Mouse (Mus musculus) ovary, postnatal 36 days (tissue): ENCODE results near the gene Rrh.

Source experiments
- DNase-seq: peaks from one replicate; pipeline ENCODE4 v3.0.0; 2022; ENCODE audit warnings: low spot score, mixed read lengths

Rrh gene

GRCm38 (mm10) chr3:129822206-129822775 is at the start of gene Rrh:
Gene Rrh, minus strand, starts transcription at chr3:129822587.
- DNase-seq = no peak

DNA sequence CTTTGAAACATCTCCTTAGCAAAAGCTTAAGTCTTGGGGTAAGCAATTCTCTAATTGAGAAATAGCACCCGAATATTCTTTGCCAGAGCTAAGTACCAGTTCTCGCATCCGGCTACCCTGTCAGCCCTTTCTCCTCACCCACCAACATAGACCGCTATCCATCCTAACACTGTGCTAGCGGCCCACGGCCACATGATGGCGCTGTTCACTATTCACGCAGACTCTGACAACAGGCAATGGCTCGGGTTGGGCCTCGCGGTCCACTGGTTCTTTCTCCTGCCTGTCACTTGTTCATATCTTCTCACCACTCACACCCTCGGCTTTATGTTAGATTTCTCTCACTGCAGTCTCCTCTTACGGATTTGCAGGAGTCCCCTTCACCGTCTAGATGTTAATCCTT is 41.3 kb upstream of the Rrh start:
- peak; percentile 68 for DNase-seq

DNA sequence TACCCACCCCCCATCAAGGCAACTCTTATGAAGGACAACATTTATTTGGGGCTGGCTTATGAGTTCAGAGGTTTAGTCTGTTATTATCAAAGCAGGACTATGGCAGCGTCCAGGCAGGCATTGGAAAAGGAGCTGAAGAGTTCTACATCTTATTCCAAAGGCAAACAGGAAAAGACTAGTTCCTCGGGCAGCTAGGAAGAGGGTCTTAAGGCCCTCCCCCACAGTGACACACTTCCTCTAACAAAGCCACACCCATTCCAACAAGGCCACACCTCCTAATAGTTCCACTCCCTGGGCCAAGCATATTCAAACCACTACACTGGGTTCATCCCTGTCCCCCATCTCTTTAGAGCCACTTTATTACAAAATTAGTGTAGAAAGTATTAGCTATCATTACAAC is 40.2 kb upstream of the Rrh start:
- no peak for DNase-seq

GRCm38 (mm10) chr3:129846846-129847245 is 24.5 kb upstream of the Rrh start:
- DNase-seq = no peak

DNA sequence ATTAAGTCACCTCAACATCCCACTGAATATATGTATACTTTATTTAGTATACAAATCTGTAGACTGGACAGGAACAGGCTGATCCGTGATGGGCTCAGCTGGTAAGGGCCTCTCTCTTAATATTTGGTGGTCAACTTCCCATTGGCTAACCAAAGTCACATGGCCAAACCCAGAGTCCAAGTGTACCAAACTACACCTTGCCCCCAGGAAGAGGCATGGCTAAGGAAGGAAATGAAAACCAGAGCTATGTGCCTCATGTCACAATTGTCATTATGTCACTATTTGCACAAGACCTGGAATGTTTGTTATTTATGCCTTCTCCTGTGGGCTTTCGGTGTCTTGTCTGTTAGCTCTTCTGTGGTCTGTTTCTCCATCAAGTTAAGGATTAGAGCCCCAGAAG is 23.5 kb upstream of the Rrh start:
- no peak for DNase-seq

- no peak for DNase-seq
These were observed 15.6 kb upstream of the Rrh start for GRCm38 (mm10) chr3:129838017-129838416.

GRCm38 (mm10) chr3:129836965-129837364 is 14.6 kb upstream of the Rrh start:
- no peak for DNase-seq

DNA sequence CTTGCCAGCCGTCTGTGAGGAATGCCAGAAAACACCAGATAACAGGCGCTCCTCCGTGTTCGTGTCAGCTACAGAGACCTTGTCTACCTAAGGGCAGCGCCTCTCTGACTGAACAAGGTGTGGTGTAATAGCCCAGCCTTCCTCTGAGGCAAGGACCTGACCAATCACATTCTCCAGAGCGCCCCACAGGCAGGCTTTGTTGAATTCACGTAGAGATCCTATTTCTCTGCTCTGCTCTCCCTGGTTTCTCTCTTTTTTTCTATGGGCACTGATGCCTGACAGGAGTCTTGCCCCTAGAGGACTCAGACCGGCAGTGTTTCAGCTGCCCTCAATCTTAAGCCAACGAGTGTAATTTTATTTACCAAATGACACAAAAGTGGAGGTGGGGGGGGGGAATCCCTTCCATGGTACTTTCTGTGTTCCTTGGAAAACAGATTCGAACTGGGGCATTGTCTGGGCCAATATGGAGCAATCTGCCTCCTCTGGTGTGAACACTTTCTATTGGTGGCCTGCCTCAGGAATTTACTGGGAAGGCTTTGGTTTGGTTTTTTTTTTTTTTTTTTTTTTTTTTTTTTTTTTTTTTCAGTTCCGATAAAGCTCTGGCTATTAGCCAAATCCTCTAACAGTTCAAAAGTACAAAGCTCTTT is 13.8 kb upstream of the Rrh start:
- DNase-seq = peak; percentile 14

- DNase-seq = no peak
These were observed 13.1 kb upstream of the Rrh start, which contains the start of gene Cfi for GRCm38 (mm10) chr3:129835388-129835934. Gene Cfi, plus strand, starts transcription at chr3:129835884.

DNA sequence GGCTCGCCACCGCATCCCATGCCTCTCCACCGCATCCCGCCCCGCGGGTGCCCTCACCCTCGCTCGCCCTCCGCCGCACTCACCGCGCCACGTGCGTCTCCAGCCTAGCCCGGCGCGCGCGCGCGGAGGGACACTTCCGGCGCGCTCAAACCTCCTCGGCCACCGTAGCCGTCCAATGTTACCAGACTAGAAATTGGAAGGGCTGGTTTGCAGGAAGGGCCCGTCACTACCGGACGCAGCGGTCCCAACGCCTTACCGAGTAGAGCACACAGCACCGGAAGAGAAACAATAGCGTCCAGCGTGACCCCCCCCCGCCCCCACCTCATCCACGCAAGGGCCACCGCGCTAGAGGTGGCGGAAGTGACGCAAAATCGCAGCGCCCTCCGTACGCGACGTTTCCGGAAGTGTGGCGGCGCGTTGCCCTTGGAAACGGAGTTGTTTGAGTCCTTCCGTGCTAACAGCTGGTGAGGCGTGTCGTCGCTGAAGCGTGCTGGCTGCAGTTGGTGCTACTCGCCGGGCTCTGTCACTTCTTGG is 8.7 kb upstream of the Rrh start, which contains the start of gene Gar1:
Gene Gar1 (minus strand): TSS at position 362 of the 534 bp plus-strand sequence.
- DNase-seq = peak; percentile 92

- no peak for DNase-seq
These were observed 8.2 kb upstream of the Rrh start for GRCm38 (mm10) chr3:129830626-129831025.

- no peak for DNase-seq
These were observed 5.3 kb upstream of the Rrh start for GRCm38 (mm10) chr3:129827691-129828090.

GRCm38 (mm10) chr3:129826691-129827090 is 4.3 kb upstream of the Rrh start:
- DNase-seq = no peak

DNA sequence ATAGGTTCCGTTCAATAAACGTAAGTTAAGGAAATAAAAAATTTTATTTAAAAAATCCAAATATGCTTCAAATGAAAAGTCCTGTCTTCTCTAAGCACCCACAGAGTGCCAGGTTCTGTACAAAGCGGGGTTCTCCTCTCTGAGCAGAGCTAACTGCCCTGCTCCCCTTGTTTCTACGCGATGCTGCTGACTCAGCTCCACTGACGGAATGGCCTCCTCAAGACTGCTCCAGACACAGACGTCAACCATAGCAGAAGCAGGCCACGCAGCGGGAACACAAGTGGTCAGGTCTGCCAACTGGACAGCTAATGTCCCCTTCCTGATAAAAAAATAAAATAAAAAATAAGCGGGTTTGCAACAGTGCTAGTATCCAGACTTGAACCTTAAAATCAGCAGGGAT is 2.5 kb upstream of the Rrh start:
- DNase-seq = no peak

DNA sequence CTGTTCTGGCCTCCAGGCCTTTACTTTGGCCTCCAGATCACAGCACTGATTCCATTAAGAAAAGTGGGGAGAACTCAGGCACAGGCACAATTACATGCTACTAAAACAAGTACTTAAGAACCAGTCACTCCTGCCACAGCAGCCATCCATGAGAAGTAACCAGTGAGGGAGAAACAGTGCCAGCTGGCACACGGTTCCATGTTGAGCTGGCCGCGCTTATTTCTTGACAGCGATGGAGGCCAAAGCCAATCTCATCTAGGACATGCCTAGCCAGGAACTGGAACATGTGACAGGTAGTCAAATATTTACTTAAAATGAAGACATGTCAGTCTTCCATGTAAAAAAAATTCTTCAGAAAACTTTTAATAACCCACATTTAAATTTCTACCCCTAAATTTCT is 1.8 kb upstream of the Rrh start:
- DNase-seq = no peak

DNA sequence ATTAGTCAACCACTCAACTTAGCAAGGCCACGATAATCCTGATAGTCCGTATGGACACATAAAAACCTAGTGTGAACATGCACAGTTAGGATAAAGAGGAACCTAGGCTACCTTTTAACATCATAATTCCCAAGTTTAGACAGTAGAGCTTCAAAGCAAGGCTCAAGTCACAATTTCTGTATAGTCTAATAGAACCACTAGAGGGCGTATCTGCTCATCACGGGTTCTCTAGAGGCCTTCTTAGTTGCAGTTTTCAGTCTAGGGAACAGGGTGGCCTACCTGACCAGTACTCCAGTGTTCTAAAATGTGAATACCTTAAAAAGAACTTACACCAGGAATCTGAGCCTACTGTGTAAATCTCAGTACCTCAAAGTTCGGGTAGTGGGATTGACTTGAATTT is 906 bp upstream of the Rrh start:
- no peak for DNase-seq

DNA sequence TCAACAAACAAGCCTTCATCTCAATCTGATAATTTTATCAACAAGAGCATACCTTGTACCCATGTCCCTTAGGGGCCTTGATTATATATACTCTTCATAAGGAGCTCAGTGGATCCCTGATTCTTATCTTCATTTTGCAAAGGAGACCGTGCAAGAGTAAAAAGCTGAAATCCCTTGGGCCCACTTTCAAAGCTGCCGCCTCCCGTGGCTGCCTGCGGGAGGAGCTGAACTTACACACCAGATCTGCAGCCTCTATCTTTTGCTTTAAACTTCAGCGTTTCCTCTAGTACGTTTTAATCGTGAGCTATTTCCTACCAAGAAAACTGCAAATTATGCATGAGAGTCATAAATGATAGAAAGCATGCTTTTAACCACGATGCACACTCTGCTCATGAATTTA is 651 bp downstream of the Rrh start:
- DNase-seq = no peak

DNA sequence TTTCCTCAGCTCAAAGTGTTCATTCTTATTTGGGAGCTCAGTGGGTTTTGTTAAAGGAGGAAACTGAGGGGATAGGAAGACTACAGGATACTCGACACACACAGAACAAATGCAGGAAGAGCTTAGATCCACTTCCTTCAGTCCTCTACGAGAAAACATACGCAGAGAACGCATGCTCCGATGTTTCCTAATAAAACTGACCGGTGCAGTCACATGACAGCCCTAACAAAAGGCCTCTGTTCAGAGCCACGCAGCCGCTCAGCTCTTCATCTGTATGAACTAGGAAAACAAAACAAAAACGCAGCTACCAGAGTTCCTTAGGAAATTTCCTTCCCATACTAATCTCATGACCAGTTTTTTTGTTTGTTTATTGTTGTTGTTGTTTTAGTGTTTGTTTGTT is 1.5 kb downstream of the Rrh start:
- no peak for DNase-seq

DNA sequence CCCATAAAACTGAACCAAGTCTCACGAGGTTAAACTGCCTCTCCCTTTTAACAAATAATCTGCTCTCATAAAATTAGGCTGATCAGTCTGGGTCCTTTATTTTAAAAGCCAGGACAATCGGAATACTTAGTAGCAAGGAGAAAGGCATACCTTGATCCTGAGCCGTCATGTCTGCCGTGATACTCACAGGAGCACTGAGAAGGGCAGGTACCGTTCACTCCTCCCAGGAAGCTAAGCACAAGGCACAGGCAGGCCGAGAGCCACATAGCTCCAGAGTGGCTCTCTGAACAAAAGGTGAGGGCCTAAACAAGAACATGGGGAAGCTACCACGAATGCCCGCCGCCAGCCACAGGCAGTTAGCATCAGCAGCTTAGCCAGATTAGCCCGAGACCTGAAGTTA is 18.6 kb downstream of the Rrh start, which contains the start of gene Lrit3:
Gene Lrit3 (minus strand): TSS at position 266 of the 400 bp plus-strand sequence.
- no peak for DNase-seq

DNA sequence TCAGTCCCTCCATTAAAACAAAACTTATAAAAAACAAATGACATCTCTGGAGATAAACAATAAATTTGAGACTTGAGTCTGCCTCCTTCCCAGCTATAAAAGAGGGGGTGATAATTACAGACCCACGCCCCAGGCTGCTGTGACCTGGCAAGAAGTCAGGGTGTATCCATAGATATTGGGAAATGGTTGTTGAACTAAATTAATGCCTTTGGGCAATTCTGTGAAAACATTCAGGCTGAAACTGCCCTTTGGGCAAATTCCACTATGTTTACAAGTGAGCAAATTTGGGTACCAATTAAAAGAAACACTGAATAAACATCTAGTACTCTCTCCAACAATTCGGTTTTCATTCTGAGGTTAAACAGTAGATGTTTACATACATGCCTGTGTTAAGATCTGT is 23.4 kb downstream of the Rrh start:
- DNase-seq = no peak

DNA sequence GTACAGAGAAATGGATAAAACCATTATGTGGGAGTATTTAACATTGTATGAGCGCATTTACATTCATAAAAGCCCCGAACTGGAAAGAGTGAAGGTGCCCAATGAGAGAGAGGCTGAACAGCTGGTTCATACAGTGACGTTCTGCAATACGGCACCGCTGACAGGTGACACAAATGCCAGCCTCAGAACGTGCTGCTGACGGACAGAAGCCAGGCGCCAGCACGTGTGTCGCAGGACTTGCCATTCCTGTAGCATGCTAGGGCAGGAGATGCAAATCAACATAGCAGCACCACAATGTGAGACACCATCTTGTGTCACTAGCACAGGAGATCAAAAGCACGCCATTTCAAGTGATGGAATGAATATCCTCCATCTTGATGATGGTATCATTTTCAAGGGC is 23.8 kb downstream of the Rrh start:
- no peak for DNase-seq

GRCm38 (mm10) chr3:129797341-129797740 is 25.0 kb downstream of the Rrh start:
- DNase-seq = no peak

DNA sequence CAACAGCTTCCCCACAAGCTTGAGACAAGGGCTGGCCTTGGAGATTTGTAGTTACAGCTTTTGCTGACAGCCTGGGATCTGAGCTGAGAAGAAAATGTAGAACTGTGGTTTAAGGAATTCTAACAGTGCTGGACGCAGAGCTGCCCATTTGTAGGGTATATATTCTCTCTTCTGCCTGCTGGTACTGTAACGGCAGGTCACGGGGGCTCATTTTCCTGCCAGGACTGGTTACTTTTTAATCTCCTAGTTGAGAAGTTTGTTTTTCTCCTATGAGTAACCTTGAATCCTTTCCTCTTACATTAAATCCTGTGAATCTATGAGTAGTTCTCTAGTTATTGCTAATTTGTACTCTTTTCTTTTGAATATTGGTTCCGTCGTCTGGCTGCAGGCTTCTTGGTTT is 28.6 kb downstream of the Rrh start:
- DNase-seq = no peak
